Mouse (Mus musculus) liver, adult 2 months (tissue): ENCODE data around the gene Slc25a30.

Experiments used
- CTCF ChIP-seq: fragments of 200-500 bp; IDR thresholded peaks from 2 replicates; pipeline ENCODE4 v1.5.1; 2011; ENCODE audit warnings: low read depth, low read length, control low read depth
- POLR2A ChIP-seq: fragments of 200-500 bp; IDR thresholded peaks from 2 replicates; pipeline ENCODE4 v1.6.1; 2011; ENCODE audit warnings: low read length, control low read depth; ENCODE audit not compliant: insufficient read depth; ENCODE audit errors: extremely low read depth

- no peak for TF ChIP-seq CTCF
- no peak for TF ChIP-seq POLR2A
Measured at GRCm38 (mm10) chr14:75769334-75769733, 17.5 kb downstream of the Slc25a30 start.
